Mouse (Mus musculus): Measurements from ENCODE around the gene Snx18.

The Snx18 gene

GRCm38 (mm10) chr13:113615971-113616671 lies 2.2 kb downstream of the Snx18 start:
- no peak for DNase-seq (ENCODE audit: low spot score in 2 of 2)

GRCm38 (mm10) chr13:113615546-113615941 lies 2.8 kb downstream of the Snx18 start:
- DNase-seq (ENCODE audit: low spot score in 2 of 2), result no peak

GRCm38 (mm10) chr13:113614635-113615545 lies 3.5 kb downstream of the Snx18 start:
- DNase-seq (ENCODE audit: low spot score in 2 of 2), result peak; percentile 29 to 84

- DNase-seq (ENCODE audit: low spot score in 2 of 2), result no peak
Observed at GRCm38 (mm10) chr13:113613882-113614281, 4.5 kb downstream of the Snx18 start.

- DNase-seq (ENCODE audit: low spot score in 2 of 2), result no peak
Observed at GRCm38 (mm10) chr13:113613341-113613740, 5.0 kb downstream of the Snx18 start.

- no peak for DNase-seq (ENCODE audit: low spot score in 2 of 2)
Observed at GRCm38 (mm10) chr13:113612141-113612950, 6.0 kb downstream of the Snx18 start.

- DNase-seq (ENCODE audit: low spot score in 2 of 2), result no peak
Observed at GRCm38 (mm10) chr13:113610732-113611500, 7.4 kb downstream of the Snx18 start.

GRCm38 (mm10) chr13:113609429-113609828 lies 8.9 kb downstream of the Snx18 start:
- DNase-seq (ENCODE audit: low spot score in 2 of 2), result no peak

- no peak for DNase-seq (ENCODE audit: low spot score in 2 of 2)
Observed at GRCm38 (mm10) chr13:113607821-113608220, 10.5 kb downstream of the Snx18 start.

GRCm38 (mm10) chr13:113607371-113607770 lies 11.0 kb downstream of the Snx18 start:
- no peak for DNase-seq (ENCODE audit: low spot score in 2 of 2)

GRCm38 (mm10) chr13:113606741-113607358 lies 11.5 kb downstream of the Snx18 start:
- no peak for DNase-seq (ENCODE audit: low spot score in 2 of 2)

- no peak for DNase-seq (ENCODE audit: low spot score in 2 of 2)
Observed at GRCm38 (mm10) chr13:113606131-113606530, 12.2 kb downstream of the Snx18 start.

- DNase-seq (ENCODE audit: low spot score in 2 of 2), result no peak
Observed at GRCm38 (mm10) chr13:113605693-113606092, 12.7 kb downstream of the Snx18 start.

- no peak for DNase-seq (ENCODE audit: low spot score in 2 of 2)
Observed at GRCm38 (mm10) chr13:113604321-113604720, 14.0 kb downstream of the Snx18 start.

GRCm38 (mm10) chr13:113602882-113603342 lies 15.5 kb downstream of the Snx18 start:
- no peak for DNase-seq (ENCODE audit: low spot score in 2 of 2)

- peak in 1 of 2 experiments; percentile 4 for DNase-seq (ENCODE audit: low spot score in 2 of 2)
Observed at GRCm38 (mm10) chr13:113601831-113602604, 16.3 kb downstream of the Snx18 start.

GRCm38 (mm10) chr13:113600531-113601463 lies 17.6 kb downstream of the Snx18 start:
- DNase-seq (ENCODE audit: low spot score in 2 of 2), result peak in 1 of 2 experiments; percentile 19

GRCm38 (mm10) chr13:113599701-113600530 lies 18.4 kb downstream of the Snx18 start:
- no peak for DNase-seq (ENCODE audit: low spot score in 2 of 2)

Data from spleen, postnatal 10 days (tissue).